Mouse (Mus musculus) CH12.LX (cell line): ENCODE data around the gene Got2. TPM values are rescaled to one million over a fixed set of nuclear protein-coding genes. Genes with fewer than 3 reads are reported as not detected.
"Not testable (repeated sequence)": the region's sequence is repeated elsewhere in the genome, so short reads cannot be mapped to it uniquely, and the experiment has no call there.

Experiments
- DNase-seq: peaks from one replicate; pipeline ENCODE4 v3.0.0-alpha.2; 2013; ENCODE audit errors: extremely low read depth
- H3K27ac ChIP-seq: 2 replicates; pipeline ENCODE4 v1.5.1; 2012; ENCODE audit warnings: low read depth, mild to moderate bottlenecking, control low read depth, moderate library complexity; ENCODE audit not compliant: insufficient read depth
- H3K27me3 ChIP-seq: replicated peaks from 2 replicates; pipeline ENCODE3; 2012; ENCODE audit warnings: inconsistent platforms
- H3K36me3 ChIP-seq, 2 experiments: replicated peaks in 1 of 2; 2 replicates each; pipeline versions ENCODE3 to v1.6.1; 2012; ENCODE audit warnings: inconsistent platforms in 1 of 2, low read length in 1 of 2, mild to moderate bottlenecking in 1 of 2, mixed read lengths in 1 of 2, moderate library complexity in 1 of 2; ENCODE audit not compliant: control insufficient read depth in 1 of 2, insufficient read depth in 1 of 2
- H3K4me1 ChIP-seq, 2 experiments: 2 replicates each; pipeline ENCODE4 v1.6.1; 2012; ENCODE audit warnings: inconsistent platforms in 1 of 2, moderate library complexity in 1 of 2; ENCODE audit not compliant: insufficient read depth in 2 of 2, control insufficient read depth in 1 of 2
- H3K4me2 ChIP-seq: 2 replicates; pipeline ENCODE4 v1.6.1; 2012; ENCODE audit warnings: low read depth, mild to moderate bottlenecking, control low read depth; ENCODE audit not compliant: poor library complexity, insufficient read depth, severe bottlenecking
- H3K4me3 ChIP-seq, 3 experiments: fragments of 150-350 bp in 1 of 3; sonication (generic) in 1 of 3; replicated peaks in 1 of 3; 2 replicates each; pipeline versions ENCODE3 to v1.5.1; 2011 to 2012; ENCODE audit warnings: low read depth in 2 of 3, low read length in 2 of 3, mild to moderate bottlenecking in 2 of 3, moderate library complexity in 2 of 3, control low read depth in 1 of 3, improper control_type of control experiment in 1 of 3, inconsistent platforms in 1 of 3, mixed read lengths in 1 of 3; ENCODE audit not compliant: poor library complexity in 1 of 3
- H3K79me2 ChIP-seq: replicated peaks from 2 replicates; pipeline ENCODE4 v1.6.1; 2012; ENCODE audit warnings: mild to moderate bottlenecking, moderate library complexity; ENCODE audit not compliant: control insufficient read depth, poor library complexity, insufficient read depth, severe bottlenecking; ENCODE audit errors: extremely low read depth
- H3K9ac ChIP-seq: 2 replicates; pipeline ENCODE4 v1.6.1; 2012; ENCODE audit warnings: low read depth, mild to moderate bottlenecking, control low read depth, moderate library complexity; ENCODE audit not compliant: insufficient read depth
- H3K9me3 ChIP-seq: replicated peaks from 2 replicates; pipeline ENCODE3; 2012; ENCODE audit warnings: low read length, inconsistent platforms, mixed read lengths
- BHLHE40 ChIP-seq: IDR thresholded peaks from 2 replicates; pipeline ENCODE4 v1.6.1; 2011; ENCODE audit warnings: mild to moderate bottlenecking, low read depth, low read length, improper control_type of control experiment
- CTCF ChIP-seq, 2 experiments: IDR thresholded peaks in 1 of 2; conservative IDR thresholded peaks in 1 of 2; 2 replicates each; pipeline ENCODE4 v1.5.1; 2011 to 2012; ENCODE audit warnings: low read depth in 2 of 2, low read length in 2 of 2, improper control_type of control experiment in 1 of 2, inconsistent platforms in 1 of 2, mild to moderate bottlenecking in 1 of 2, moderate library complexity in 1 of 2
- E2F4 ChIP-seq: IDR thresholded peaks from 2 replicates; pipeline ENCODE4 v1.6.1; 2011; ENCODE audit warnings: low read depth, low read length, improper control_type of control experiment; ENCODE audit not compliant: insufficient replicate concordance
- IRF4 ChIP-seq: IDR thresholded peaks from 2 replicates; pipeline ENCODE4 v1.6.1; 2014; ENCODE audit warnings: low read depth, mild to moderate bottlenecking, inconsistent platforms, low read length, improper control_type of control experiment
- NRF1 ChIP-seq: IDR thresholded peaks from 2 replicates; pipeline ENCODE4 v1.6.1; 2014; ENCODE audit warnings: low read depth, mild to moderate bottlenecking, inconsistent platforms, low read length, improper control_type of control experiment, moderate library complexity
- POLR2AphosphoS2 ChIP-seq: IDR thresholded peaks from 2 replicates; pipeline ENCODE4 v1.6.1; 2011; ENCODE audit warnings: low read depth, low read length, improper control_type of control experiment
- RAD21 ChIP-seq: IDR thresholded peaks from 2 replicates; pipeline ENCODE4 v1.6.1; 2011; ENCODE audit warnings: low read depth, mild to moderate bottlenecking, low read length, improper control_type of control experiment, moderate library complexity
- SIN3A ChIP-seq: IDR thresholded peaks from 2 replicates; pipeline ENCODE4 v1.6.1; 2012; ENCODE audit warnings: low read length, improper control_type of control experiment, inconsistent platforms
- SMC3 ChIP-seq: IDR thresholded peaks from 2 replicates; pipeline ENCODE4 v1.6.1; 2011; ENCODE audit warnings: low read depth, low read length, improper control_type of control experiment
- USF2 ChIP-seq: conservative IDR thresholded peaks from 2 replicates; pipeline ENCODE4 v1.6.1; 2011; ENCODE audit warnings: low read depth, low read length, improper control_type of control experiment
- ZC3H11A ChIP-seq: IDR thresholded peaks from 2 replicates; pipeline ENCODE4 v1.6.1; 2012; ENCODE audit warnings: low read depth, mild to moderate bottlenecking, inconsistent platforms, low read length, improper control_type of control experiment
- dilution Hi-C: fragments of 300-500 bp; cut with MboI; formaldehyde crosslinking; loops from 2 replicates; pipeline ENCODE4 v1.14.3; 2020; ENCODE audit warnings: low sequenced_read_pairs; ENCODE audit not compliant: extremely low pct_unique_long_range_greater_than_20kb, extremely low pct_ligation_motif_present
- in situ Hi-C: fragments of 300-500 bp; cut with MboI; formaldehyde crosslinking; loops from 3 replicates; pipeline ENCODE4 v1.14.3; 2019; ENCODE audit warnings: low sequenced_read_pairs, low pct_ligation_motif_present, low pct_unique_long_range_greater_than_20kb, mixed read lengths
- polyA plus RNA-seq: library from polyadenylated mRNA; unstranded; fragments of >175 nt; gene quantifications from 2 replicates; pipeline ENCODE4 v1.2.1, GENCODE M21; 2012; ENCODE audit warnings: low read depth; ENCODE audit not compliant: insufficient read length
- total RNA-seq, 2 experiments: library from RNA; depleted of rRNA; stranded (reverse); fragments of 300-350 nt in 1 of 2; fragments of >200 nt in 1 of 2; gene quantifications; 2 replicates each; pipeline ENCODE4 v1.2.3; 2012 to 2014

Got2 gene
- total and polyA plus RNA-seq, 3 experiments: 283 to 489 (median 303) TPM

- in situ Hi-C loops: no loop called here
- Histone ChIP-seq H3K4me2 (peak overlapping the region; percentile 56; the same call in 1 of the 2 replicates), H3K4me3 (no peak overlapping the region), H3K27me3 (no peaks in the 10 kb centered on the region), H3K79me2 (peaks cover 61% of the 10 kb centered on the region), H3K4me1 (peaks cover 13 to 39% of the 10 kb centered on the region in 2 experiments), H3K9me3 (peaks cover 16% of the 10 kb centered on the region), H3K36me3 (peaks cover 37 to 78% of the 10 kb centered on the region in 2 experiments), H3K9ac (no peak overlapping the region)
- no peak for DNase-seq
- TF ChIP-seq USF2 (no peak), ZC3H11A (no peak), POLR2AphosphoS2 (no peak)
- TF ChIP-seq, all 38 proteins: peak for 0
- dilution Hi-C loops: no loop called here
- no peak overlapping the region for H3K27ac ChIP-seq
Observed at GRCm38 (mm10) chr8:95878176-95878962, 10.0 kb downstream of the Got2 start.

- H3K27ac ChIP-seq: no peak overlapping the region
- TF ChIP-seq NRF1 (no peak), IRF4 (no peak), SMC3 (no peak), E2F4 (no peak), RAD21 (no peak), CTCF (conservative IDR thresholded peaks at IDR 0.05 in 1 of 2, IDR thresholded peaks at IDR 0.05 in 1 of 2; ENCODE audit: low read depth in 2 of 2, low read length in 2 of 2) (no peak), SIN3A (no peak)
- in situ Hi-C loops (no loop called here), dilution Hi-C loops (no loop called here)
- no peaks in the 10 kb centered on the region for H3K27me3 ChIP-seq
- H3K36me3 ChIP-seq: peaks cover 60 to 91% of the 10 kb centered on the region in 2 experiments
- H3K9me3 ChIP-seq: peaks cover 16% of the 10 kb centered on the region
- H3K79me2 ChIP-seq: peaks cover 33% of the 10 kb centered on the region
- no peak overlapping the region for H3K9ac ChIP-seq
- H3K4me1 ChIP-seq: peaks cover 0 to 12% of the 10 kb centered on the region in 2 experiments; a peak in 2 of 4 replicates
- H3K4me2 ChIP-seq: no peak overlapping the region
- no peak for DNase-seq
- H3K4me3 ChIP-seq: no peak overlapping the region
Observed at GRCm38 (mm10) chr8:95875270-95875669, 13.1 kb downstream of the Got2 start.

GRCm38 (mm10) chr8:95871690-95872089 is 16.7 kb downstream of the Got2 start:
- peaks cover 77 to 97% of the 10 kb centered on the region in 2 experiments for H3K36me3 ChIP-seq
- peaks cover 5% of the 10 kb centered on the region for H3K9me3 ChIP-seq
- H3K4me2 ChIP-seq: no peak overlapping the region
- H3K9ac ChIP-seq: no peak overlapping the region
- no peak overlapping the region for H3K4me3 ChIP-seq
- no peak for TF ChIP-seq BHLHE40
- dilution Hi-C loops: no loop called here
- in situ Hi-C loops: no loop called here
- no peak overlapping the region for H3K27ac ChIP-seq
- H3K27me3 ChIP-seq: no peaks in the 10 kb centered on the region
- no peak for DNase-seq
- H3K79me2 ChIP-seq: peaks cover 8% of the 10 kb centered on the region
- H3K4me1 ChIP-seq: no peaks in the 10 kb centered on the region

GRCm38 (mm10) chr8:95864851-95865250 is 23.5 kb downstream of the Got2 start:
- H3K27ac ChIP-seq, H3K4me3 ChIP-seq, H3K27me3 ChIP-seq, H3K79me2 ChIP-seq, H3K9ac ChIP-seq, H3K9me3 ChIP-seq, H3K4me2 ChIP-seq, dilution Hi-C loops, H3K4me1 ChIP-seq, in situ Hi-C loops, DNase-seq: not testable (repeated sequence)
- H3K36me3 ChIP-seq: peaks cover 44 to 54% of the 10 kb centered on the region in 2 experiments
